Mouse (Mus musculus) ES-E14 (cell line): ENCODE data around the gene Thrb. TPM values are rescaled to one million over a fixed set of nuclear protein-coding genes. Genes with fewer than 3 reads are reported as not detected.

Experiments
- DNase-seq: peaks from one replicate; pipeline ENCODE4 v3.0.0-alpha.2; 2013; ENCODE audit warnings: low read depth, low spot score
- H3K27ac ChIP-seq: 2 replicates; pipeline ENCODE4 v1.5.1; 2012; ENCODE audit warnings: low read depth, mild to moderate bottlenecking, low read length, moderate library complexity, mixed read lengths; ENCODE audit not compliant: poor library complexity, insufficient read depth, severe bottlenecking
- H3K36me3 ChIP-seq: 2 replicates; pipeline ENCODE4 v1.6.1; 2012; ENCODE audit warnings: mild to moderate bottlenecking, low read length, moderate library complexity, mixed read lengths; ENCODE audit not compliant: control insufficient read depth, poor library complexity, insufficient read depth, severe bottlenecking
- H3K4me1 ChIP-seq, 2 experiments: fragments of 150-350 bp in 1 of 2; sonication (generic) in 1 of 2; 2 replicates each; pipeline ENCODE4 v1.6.1; 2012; ENCODE audit warnings: low read length in 2 of 2, mild to moderate bottlenecking in 1 of 2, mixed read lengths in 1 of 2; ENCODE audit not compliant: control insufficient read depth in 2 of 2, insufficient read depth in 2 of 2, poor library complexity in 1 of 2
- H3K4me3 ChIP-seq, 2 experiments: fragments of 150-350 bp in 1 of 2; sonication (generic) in 1 of 2; 2 replicates each; pipeline ENCODE4 v1.5.1; 2012; ENCODE audit warnings: low read length in 2 of 2, low read depth in 1 of 2, mild to moderate bottlenecking in 1 of 2, mixed read lengths in 1 of 2; ENCODE audit not compliant: insufficient read depth in 1 of 2, poor library complexity in 1 of 2, severe bottlenecking in 1 of 2
- H3K9ac ChIP-seq: 2 replicates; pipeline ENCODE4 v1.6.1; 2012; ENCODE audit warnings: low read depth, mild to moderate bottlenecking, low read length, mixed read lengths; ENCODE audit not compliant: poor library complexity, insufficient read depth, severe bottlenecking
- H3K9me3 ChIP-seq: fragments of 150-350 bp; sonication (generic); 2 replicates; pipeline ENCODE4 v1.6.1; 2012; ENCODE audit warnings: low read depth, mild to moderate bottlenecking, low read length; ENCODE audit not compliant: control insufficient read depth, insufficient read depth
- CHD2 ChIP-seq: IDR thresholded peaks from 2 replicates; pipeline ENCODE4 v1.6.1; 2014; ENCODE audit warnings: mild to moderate bottlenecking, low read depth, low read length, inconsistent platforms
- HCFC1 ChIP-seq: IDR thresholded peaks from 2 replicates; pipeline ENCODE4 v1.6.1; 2012; ENCODE audit warnings: low read length, inconsistent platforms, borderline replicate concordance; ENCODE audit not compliant: insufficient read depth
- MAFK ChIP-seq: IDR thresholded peaks from 2 replicates; pipeline ENCODE4 v1.6.1; 2014; ENCODE audit warnings: mild to moderate bottlenecking, low read depth, low read length, inconsistent platforms; ENCODE audit not compliant: insufficient read depth
- ZC3H11A ChIP-seq: IDR thresholded peaks from 2 replicates; pipeline ENCODE4 v1.6.1; 2012; ENCODE audit warnings: low read depth, mild to moderate bottlenecking, inconsistent platforms, low read length, borderline replicate concordance
- ZNF384 ChIP-seq: IDR thresholded peaks from 2 replicates; pipeline ENCODE4 v1.6.1; 2012; ENCODE audit warnings: low read depth, low read length, inconsistent platforms
- in situ Hi-C, 2 experiments: fragments of 600-800 bp; cut with MboI; formaldehyde crosslinking; loops; one replicate each; pipeline ENCODE4 v1.15.1; 2025; ENCODE audit warnings: low sequenced_read_pairs in 2 of 2, inconsistent platforms in 1 of 2; ENCODE audit not compliant: unreplicated experiment in 2 of 2
- total RNA-seq: library from RNA; depleted of rRNA; stranded (reverse); fragments of 300-350 nt; gene quantifications from 2 replicates; pipeline ENCODE4 v1.2.3, GENCODE M21; 2012

Thrb gene
- total RNA-seq, 1 experiment: 0.76 TPM

- H3K9me3 ChIP-seq: no peaks in the 10 kb centered on the region
- H3K9ac ChIP-seq: no peak overlapping the region
- no peak overlapping the region for H3K27ac ChIP-seq
- in situ Hi-C loops: no loop called here
- DNase-seq: no peak
- H3K4me3 ChIP-seq: no peak overlapping the region
- no peaks in the 10 kb centered on the region for H3K4me1 ChIP-seq
- no peaks in the 10 kb centered on the region for H3K36me3 ChIP-seq
- TF ChIP-seq ZC3H11A (no peak), HCFC1 (no peak), ZNF384 (no peak), MAFK (no peak), CHD2 (no peak)
These were observed 369.3 kb downstream of the Thrb start for GRCm38 (mm10) chr14:18029181-18029932.

GRCm38 (mm10) chr14:18031941-18032340 lies 371.9 kb downstream of the Thrb start:
- in situ Hi-C loops: no loop called here
- Histone ChIP-seq H3K4me1 (no peaks in the 10 kb centered on the region), H3K27ac (no peak overlapping the region), H3K9me3 (no peaks in the 10 kb centered on the region), H3K9ac (no peak overlapping the region), H3K4me3 (no peak overlapping the region), H3K36me3 (no peaks in the 10 kb centered on the region)
- TF ChIP-seq ZC3H11A (no peak), MAFK (no peak), ZNF384 (no peak), HCFC1 (no peak), CHD2 (no peak)
- no peak for DNase-seq

- H3K4me3 ChIP-seq: no peak overlapping the region
- no peak overlapping the region for H3K9ac ChIP-seq
- H3K4me1 ChIP-seq: no peaks in the 10 kb centered on the region
- no peak for DNase-seq
- no peaks in the 10 kb centered on the region for H3K9me3 ChIP-seq
- no peaks in the 10 kb centered on the region for H3K36me3 ChIP-seq
- TF ChIP-seq CHD2: no peak
- TF ChIP-seq MAFK: no peak
- TF ChIP-seq HCFC1: no peak
- no peak for TF ChIP-seq ZC3H11A
- no peak for TF ChIP-seq ZNF384
- H3K27ac ChIP-seq: no peak overlapping the region
- in situ Hi-C loops: no loop called here
These were observed 376.5 kb downstream of the Thrb start for GRCm38 (mm10) chr14:18036573-18036972.

- Histone ChIP-seq H3K9me3 (no peaks in the 10 kb centered on the region), H3K27ac (no peak overlapping the region), H3K4me1 (no peaks in the 10 kb centered on the region), H3K9ac (no peak overlapping the region), H3K4me3 (no peak overlapping the region), H3K36me3 (no peaks in the 10 kb centered on the region)
- no peak for DNase-seq
- no peak for TF ChIP-seq MAFK
- TF ChIP-seq ZNF384: no peak
- no peak for TF ChIP-seq CHD2
- TF ChIP-seq ZC3H11A: no peak
- no peak for TF ChIP-seq HCFC1
- in situ Hi-C loops: loop anchor here in 1 of 2 experiments (25.0 kb wide), 1 partner anchor 100 kb away; no protein-coding TSS in a partner anchor
These were observed 402.2 kb downstream of the Thrb start for GRCm38 (mm10) chr14:18062082-18062772.
